Mouse (Mus musculus) brain, embryonic 14.5 days (tissue): ENCODE measurements at regions not wholly inside any gene's neighbourhood (a gene's known extent, or its start where the extent isn't known, plus 50 kb on each side); places are given as distances from the start of the nearest gene placed in this dataset.

Experiments used
- CTCF ChIP-seq: fragments of 200-500 bp; IDR thresholded peaks from 2 replicates; pipeline ENCODE4 v1.5.1; 2012; ENCODE audit warnings: inconsistent platforms, mild to moderate bottlenecking, moderate library complexity, borderline replicate concordance; ENCODE audit not compliant: insufficient read depth, insufficient read length; ENCODE audit errors: extremely low read depth
- POLR2A ChIP-seq: fragments of 200-500 bp; IDR thresholded peaks from 2 replicates; pipeline ENCODE4 v1.6.1; 2012; ENCODE audit warnings: mild to moderate bottlenecking, inconsistent platforms, borderline replicate concordance; ENCODE audit not compliant: poor library complexity, insufficient read depth, insufficient read length, severe bottlenecking; ENCODE audit errors: extremely low read depth

- TF ChIP-seq CTCF = no peak
- no peak for TF ChIP-seq POLR2A
Measured at GRCm38 (mm10) chr2:107151878-107152277, 92.4 kb upstream of the Fshb start.
